Mouse (Mus musculus) adrenal gland, postnatal 10 days (tissue): Measurements from ENCODE around the gene Was. TPM values are rescaled to one million over a fixed set of nuclear protein-coding genes. Genes with fewer than 3 reads are reported as not detected.
"Not testable (repeated sequence)": the region's sequence is repeated elsewhere in the genome, so short reads cannot be mapped to it uniquely, and the experiment has no call there.

Experiments used
- DNase-seq: peaks from one replicate; pipeline ENCODE4 v3.0.0; 2021; ENCODE audit warnings: mixed read lengths
- total RNA-seq, 2 experiments: library from RNA; stranded (reverse); gene quantifications; 2 replicates each; pipeline ENCODE4 v1.2.3; 2021

Was gene
- total RNA-seq, 2 experiments from 2014 or later = 3.8 to 4.5 TPM

- DNase-seq = peak; percentile 91
Measured at GRCm38 (mm10) chrX:8074430-8075014, 15.8 kb downstream of the Was start, which contains the start of gene Suv39h1. Gene Suv39h1 (minus strand): TSS chrX:8074760.

GRCm38 (mm10) chrX:8073881-8074429, 16.3 kb downstream of the Was start:
- peak; percentile 26 for DNase-seq

- DNase-seq = no peak
Measured at GRCm38 (mm10) chrX:8069166-8069565, 21.1 kb downstream of the Was start.

GRCm38 (mm10) chrX:8051044-8051781, 39.1 kb downstream of the Was start:
- not testable (repeated sequence) for DNase-seq

- no peak for DNase-seq
Measured at GRCm38 (mm10) chrX:8033009-8033408, 57.3 kb downstream of the Was start.

Other genes with a start within 250 kb of the Was start
- gene Otud5, start 249.1 kb downstream of the Was start, total RNA-seq = 10 to 100 TPM; 49.6 to 54.7 TPM
- gene Pim2, start 212.2 kb downstream of the Was start, total RNA-seq = 1 to 10 TPM; 6.2 to 9.2 TPM
- gene Slc35a2, start 206.5 kb downstream of the Was start, total RNA-seq = 10 to 100 TPM; 23.2 to 27.0 TPM
- gene Pqbp1, start 191.2 kb downstream of the Was start, total RNA-seq = 10 to 100 TPM; 66.3 to 79.2 TPM
- gene Timm17b, start 191.1 kb downstream of the Was start, total RNA-seq = 10 to 100 TPM; 88.3 to 94.3 TPM
- not detected for gene Gm10491, start 182.7 kb downstream of the Was start, total RNA-seq
- gene Gm10490, start 181.0 kb downstream of the Was start, total RNA-seq = not detected
- 10 to 100 TPM; 37.3 to 41.2 TPM for gene Pcsk1n, start 170.7 kb downstream of the Was start, total RNA-seq
- gene Eras, start 161.9 kb downstream of the Was start, total RNA-seq = not detected
- gene Hdac6, start 142.6 kb downstream of the Was start, total RNA-seq = 10 to 100 TPM; 17.9 to 19.2 TPM
- 1 to 10 TPM; 1.2 to 2.5 TPM for gene Gata1, start 112.4 kb downstream of the Was start, total RNA-seq
- under 1 TPM in 1 of 2 experiments, not detected in 1; 0.84 TPM for gene Glod5, start 72.0 kb downstream of the Was start, total RNA-seq
- 10 to 100 TPM; 14.6 to 18.7 TPM for gene Suv39h1, start 15.7 kb downstream of the Was start, total RNA-seq
- gene Wdr13, start 42.4 kb upstream of the Was start, total RNA-seq = 10 to 100 TPM; 40.7 to 54.9 TPM
- 100 to 1,000 TPM; 312 to 347 TPM for gene Rbm3, start 55.4 kb upstream of the Was start, total RNA-seq
- 1 to 10 TPM; 7.3 to 8.0 TPM for gene Tbc1d25, start 85.7 kb upstream of the Was start, total RNA-seq
- gene Ebp, start 103.0 kb upstream of the Was start, total RNA-seq = 10 to 100 TPM; 41.5 to 53.1 TPM
- gene Porcn, start 116.0 kb upstream of the Was start, total RNA-seq = 1 to 10 TPM; 5.4 to 7.8 TPM
- gene Ftsj1, start 161.9 kb upstream of the Was start, total RNA-seq = 10 to 100 TPM; 18.3 to 22.3 TPM
- 1 to 10 TPM; 2.5 to 2.7 TPM for gene Slc38a5, start 180.6 kb upstream of the Was start, total RNA-seq
- not detected for gene Ssxb10, start 236.9 kb upstream of the Was start, total RNA-seq